Mouse (Mus musculus): Measurements from ENCODE around the gene Podn. TPM values are rescaled to one million over a fixed set of nuclear protein-coding genes. Genes with fewer than 3 reads are reported as not detected.

Gene Podn
- polyA plus RNA-seq, 1 experiment from 2014 or later: 0.39 TPM

DNA sequence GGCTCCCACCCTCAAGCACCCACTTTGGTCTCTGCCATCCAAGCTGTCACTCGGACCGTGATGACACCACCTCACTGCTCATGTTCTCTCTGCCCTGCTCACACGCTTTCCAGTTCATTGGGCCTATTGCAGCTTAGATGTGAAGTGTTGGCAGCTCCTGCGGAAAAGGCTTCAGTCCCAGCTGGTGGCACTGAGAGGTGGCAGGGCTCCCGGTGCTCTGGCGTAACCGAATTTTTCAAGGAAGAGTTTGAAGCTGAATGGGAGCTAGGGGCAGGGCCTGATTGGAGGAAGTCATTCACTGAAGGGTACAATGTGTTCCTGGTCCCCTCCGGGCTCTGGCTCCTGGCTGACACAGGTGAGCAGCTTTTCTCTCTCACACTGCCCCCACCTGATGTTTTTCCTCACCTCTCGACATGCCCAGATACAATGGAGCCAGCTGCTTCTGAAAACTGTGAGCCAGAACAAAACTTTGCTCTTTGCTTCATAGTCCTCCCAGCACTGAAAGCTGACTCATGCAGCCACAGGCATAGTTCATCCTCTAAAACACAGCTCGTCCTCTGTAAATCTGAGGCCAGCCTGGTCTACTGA is 44.5 kb downstream of the Podn start:
- ATAC-seq (replicated peaks; ENCODE audit: insufficient number of reproducible peaks, low FRiP score, low TSS enrichment): no peak
- H3K27me3 ChIP-seq (ENCODE audit: control insufficient read depth, insufficient read depth, low read length): no peaks in the 10 kb centered on the region
- no peak overlapping the region for H3K4me2 ChIP-seq
- no peak overlapping the region for H3K27ac ChIP-seq (ENCODE audit: low read depth, low read length)
- WGBS (ENCODE audit: insufficient replicate concordance): 76% methylated on average over 10 of the region's 10 CpGs
- no peaks in the 10 kb centered on the region for H3K9me3 ChIP-seq (replicated peaks; ENCODE audit: control insufficient read depth, low read length)
- H3K4me3 ChIP-seq (ENCODE audit: low read depth, low read length): no peak overlapping the region
- peaks cover 9% of the 10 kb centered on the region for H3K4me1 ChIP-seq (ENCODE audit: control insufficient read depth, insufficient read depth, low read length)
- H3K9ac ChIP-seq (ENCODE audit: low read depth, low read length): no peak overlapping the region
- H3K36me3 ChIP-seq (ENCODE audit: control insufficient read depth, insufficient read depth, low read length): peaks cover 11% of the 10 kb centered on the region

DNA sequence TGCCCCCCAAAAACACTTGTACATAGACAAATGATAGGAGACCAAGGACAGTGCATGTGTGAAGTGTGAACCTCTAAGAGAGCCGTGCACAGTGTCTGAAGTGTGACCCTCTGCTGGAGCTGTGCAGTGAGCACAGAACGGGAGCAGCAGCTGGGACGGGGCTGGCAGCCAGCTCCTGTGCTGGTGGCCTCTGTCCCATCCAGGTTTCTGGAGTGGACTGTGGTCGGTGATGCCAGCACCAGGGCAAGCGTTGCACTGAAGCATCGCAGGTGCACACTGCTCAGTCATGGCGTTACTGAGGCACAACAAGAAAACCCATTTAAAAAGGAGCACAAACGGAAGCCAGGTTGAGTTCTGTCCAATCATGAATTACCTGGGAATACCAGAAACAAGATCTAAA is 50.1 kb downstream of the Podn start:
- Histone ChIP-seq H3K9ac (ENCODE audit: low read depth, low read length) (no peak overlapping the region), H3K27ac (ENCODE audit: low read depth, low read length) (no peak overlapping the region), H3K9me3 (replicated peaks; ENCODE audit: control insufficient read depth, low read length) (no peaks in the 10 kb centered on the region), H3K27me3 (ENCODE audit: control insufficient read depth, insufficient read depth, low read length) (no peaks in the 10 kb centered on the region), H3K4me2 (no peak overlapping the region), H3K36me3 (ENCODE audit: control insufficient read depth, insufficient read depth, low read length) (peaks cover 11% of the 10 kb centered on the region), H3K4me3 (ENCODE audit: low read depth, low read length) (no peak overlapping the region), H3K4me1 (ENCODE audit: control insufficient read depth, insufficient read depth, low read length) (peaks cover 8% of the 10 kb centered on the region)
- 79% methylated on average over 8 of the region's 8 CpGs for WGBS (ENCODE audit: insufficient replicate concordance)
- no peak for ATAC-seq (replicated peaks; ENCODE audit: insufficient number of reproducible peaks, low FRiP score, low TSS enrichment)

DNA sequence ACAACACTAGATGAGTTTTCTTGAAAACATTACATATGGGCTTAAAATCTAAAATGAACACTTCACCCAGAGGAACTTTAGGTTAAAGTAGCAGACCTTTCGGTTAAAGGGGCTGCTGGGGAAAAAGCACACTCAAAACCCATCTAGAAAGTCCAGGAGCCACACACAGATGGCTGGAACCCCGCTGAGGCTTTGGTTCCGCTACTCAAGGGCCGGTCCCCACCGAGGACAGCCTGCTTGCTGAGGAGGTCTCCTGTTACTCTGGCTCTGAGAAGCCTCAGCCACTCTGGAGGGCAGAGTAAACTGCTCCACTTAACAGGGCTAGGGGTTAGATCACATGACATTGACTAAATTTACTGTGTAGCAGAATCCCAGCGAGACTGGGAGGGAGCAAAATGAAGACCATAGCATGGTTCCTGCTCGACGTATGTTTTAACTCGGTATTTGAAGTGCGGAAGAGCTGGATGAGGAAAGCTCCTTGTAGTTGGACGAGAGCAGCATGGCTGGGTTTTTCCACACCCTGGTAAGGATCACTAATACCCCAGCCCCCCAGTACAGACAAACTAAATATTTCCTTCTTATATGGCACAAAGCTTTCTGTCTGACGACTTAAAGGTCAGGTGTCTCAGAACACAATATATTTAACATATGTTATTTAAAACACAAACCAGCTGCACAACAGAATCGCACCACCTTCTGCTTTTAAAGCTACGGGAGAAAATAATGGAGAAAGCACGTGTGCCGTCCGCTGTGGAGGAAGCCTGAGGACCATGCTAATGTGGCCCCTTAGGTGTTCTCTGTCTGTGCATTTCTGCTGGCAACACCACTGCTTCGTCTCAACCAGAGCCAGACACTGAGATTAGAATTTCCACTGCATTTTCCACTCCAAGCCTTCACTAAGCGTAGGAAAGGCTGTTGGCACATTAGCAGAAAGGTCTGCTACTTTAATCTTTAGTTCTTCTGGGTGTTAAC is 50.8 kb downstream of the Podn start:
- Histone ChIP-seq H3K4me1 (ENCODE audit: control insufficient read depth, insufficient read depth, low read length) (peaks cover 8% of the 10 kb centered on the region), H3K4me2 (no peak overlapping the region), H3K4me3 (ENCODE audit: low read depth, low read length) (no peak overlapping the region), H3K27ac (ENCODE audit: low read depth, low read length) (no peak overlapping the region), H3K9me3 (replicated peaks; ENCODE audit: control insufficient read depth, low read length) (no peaks in the 10 kb centered on the region), H3K36me3 (ENCODE audit: control insufficient read depth, insufficient read depth, low read length) (peaks cover 7% of the 10 kb centered on the region), H3K27me3 (ENCODE audit: control insufficient read depth, insufficient read depth, low read length) (no peaks in the 10 kb centered on the region), H3K9ac (ENCODE audit: low read depth, low read length) (no peak overlapping the region)
- 69% methylated on average over 19 of the region's 19 CpGs for WGBS (ENCODE audit: insufficient replicate concordance)
- no peak for ATAC-seq (replicated peaks; ENCODE audit: insufficient number of reproducible peaks, low FRiP score, low TSS enrichment)

DNA sequence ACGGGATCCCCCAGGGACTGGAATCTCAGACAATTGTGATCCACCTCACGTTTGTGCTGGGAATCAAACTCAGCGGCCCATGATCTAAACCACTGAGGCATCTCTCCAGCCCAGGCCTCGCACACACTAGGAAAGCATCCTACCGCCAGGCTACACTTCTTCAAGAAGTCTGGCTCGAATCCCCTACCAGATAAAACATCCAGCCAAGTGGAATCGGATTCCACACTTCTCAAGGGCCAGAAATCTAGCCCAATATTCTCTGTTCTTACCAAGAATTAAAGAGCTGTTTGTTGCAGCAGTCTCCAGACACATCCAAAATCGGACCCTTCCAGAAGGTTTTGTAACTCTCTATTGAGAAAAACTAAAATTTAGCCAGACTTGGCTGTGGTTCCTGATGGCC is 59.2 kb downstream of the Podn start:
- H3K9me3 ChIP-seq (replicated peaks; ENCODE audit: control insufficient read depth, low read length): no peaks in the 10 kb centered on the region
- WGBS (ENCODE audit: insufficient replicate concordance): 84% methylated on average over 8 of the region's 8 CpGs
- no peak overlapping the region for H3K27ac ChIP-seq (ENCODE audit: low read depth, low read length)

DNA sequence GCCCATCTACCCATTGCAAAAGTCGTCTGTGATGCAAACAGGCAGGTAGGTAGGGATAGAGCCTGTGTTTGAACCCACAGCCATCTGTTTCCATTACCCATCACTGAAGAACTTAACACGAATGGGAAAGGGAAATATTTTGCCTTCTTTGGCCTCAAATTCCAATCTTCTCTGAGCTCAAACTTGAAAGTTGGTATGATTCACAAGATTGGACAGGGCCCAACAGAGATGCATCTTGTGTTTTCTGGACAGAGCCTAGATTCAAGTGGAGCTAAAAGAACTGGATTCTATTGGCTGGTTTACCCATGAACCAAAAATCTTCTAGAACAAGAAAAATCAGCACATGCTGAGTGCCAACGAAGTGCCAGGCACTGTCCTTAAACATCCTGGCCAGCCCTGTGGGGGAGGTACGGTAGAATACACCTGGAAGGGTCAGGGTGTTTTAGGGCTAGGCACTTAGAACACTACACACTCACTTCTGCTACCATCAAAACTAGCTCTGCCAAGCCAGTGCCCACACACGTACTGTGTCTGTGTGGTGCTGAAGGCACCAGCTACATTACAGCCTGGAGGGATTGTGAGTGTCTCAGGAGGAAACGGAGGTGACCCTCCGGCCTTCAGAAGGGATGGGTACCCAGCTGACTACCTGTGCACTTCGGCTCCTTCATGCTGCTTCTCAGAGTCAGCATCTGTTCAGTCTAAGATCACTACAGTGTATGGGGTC is 63.0 kb downstream of the Podn start:
- Histone ChIP-seq H3K9me3 (replicated peaks; ENCODE audit: control insufficient read depth, low read length) (no peaks in the 10 kb centered on the region), H3K36me3 (ENCODE audit: control insufficient read depth, insufficient read depth, low read length) (no peaks in the 10 kb centered on the region), H3K27ac (ENCODE audit: low read depth, low read length) (no peak overlapping the region), H3K4me3 (ENCODE audit: low read depth, low read length) (no peak overlapping the region), H3K4me1 (ENCODE audit: control insufficient read depth, insufficient read depth, low read length) (peaks cover 14% of the 10 kb centered on the region; the same call in 1 of the 2 replicates), H3K9ac (ENCODE audit: low read depth, low read length) (no peak overlapping the region), H3K27me3 (ENCODE audit: control insufficient read depth, insufficient read depth, low read length) (peaks cover 40% of the 10 kb centered on the region), H3K4me2 (no peak overlapping the region)
- no peak for ATAC-seq (replicated peaks; ENCODE audit: insufficient number of reproducible peaks, low FRiP score, low TSS enrichment)
- WGBS (ENCODE audit: insufficient replicate concordance): 78% methylated on average over 8 of the region's 8 CpGs

More for the DNA sequence above, 59.2 kb downstream of the Podn start:
- H3K4me1 ChIP-seq (ENCODE audit: control insufficient read depth, insufficient read depth, low read length): peaks cover 9% of the 10 kb centered on the region; the same call in 1 of the 2 replicates
- H3K4me3 ChIP-seq (ENCODE audit: low read depth, low read length): no peak overlapping the region
- H3K4me2 ChIP-seq: no peak overlapping the region
- peaks cover 14% of the 10 kb centered on the region for H3K27me3 ChIP-seq (ENCODE audit: control insufficient read depth, insufficient read depth, low read length)
- no peaks in the 10 kb centered on the region for H3K36me3 ChIP-seq (ENCODE audit: control insufficient read depth, insufficient read depth, low read length)
- no peak overlapping the region for H3K9ac ChIP-seq (ENCODE audit: low read depth, low read length)
- ATAC-seq (replicated peaks; ENCODE audit: insufficient number of reproducible peaks, low FRiP score, low TSS enrichment): no peak

DNA sequence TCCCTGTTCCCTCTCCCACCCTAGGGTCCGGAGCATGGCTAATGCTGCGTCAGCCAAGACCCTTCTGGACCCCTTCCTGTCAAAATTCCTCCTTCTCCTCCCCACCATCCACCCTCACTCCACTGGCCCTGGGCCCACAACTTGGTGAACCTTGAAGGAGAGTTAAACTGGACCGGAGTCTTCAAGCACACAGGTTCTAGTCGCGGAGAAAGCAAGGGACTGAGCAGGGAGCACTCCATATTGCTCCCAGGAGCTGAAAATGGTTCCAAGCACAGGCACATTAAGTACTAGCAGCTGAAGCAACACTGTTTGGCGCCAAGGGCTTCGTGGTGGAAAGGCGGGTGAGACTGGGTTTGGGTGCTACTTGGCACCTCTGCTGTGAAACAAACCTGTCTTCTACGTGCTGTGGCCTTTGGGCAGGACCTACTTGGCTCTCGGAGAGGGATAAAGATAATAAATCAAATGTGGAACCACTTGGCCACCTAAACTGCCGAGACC is 63.8 kb downstream of the Podn start:
- H3K9ac ChIP-seq (ENCODE audit: low read depth, low read length): no peak overlapping the region
- peak overlapping the region; percentile 99 for H3K4me2 ChIP-seq
- no peak overlapping the region for H3K27ac ChIP-seq (ENCODE audit: low read depth, low read length)
- H3K9me3 ChIP-seq (replicated peaks; ENCODE audit: control insufficient read depth, low read length): no peaks in the 10 kb centered on the region
- H3K4me1 ChIP-seq (ENCODE audit: control insufficient read depth, insufficient read depth, low read length): peaks cover 14% of the 10 kb centered on the region; the same call in 1 of the 2 replicates
- ATAC-seq (replicated peaks; ENCODE audit: insufficient number of reproducible peaks, low FRiP score, low TSS enrichment): no peak
- 37% methylated on average over 11 of the region's 11 CpGs for WGBS (ENCODE audit: insufficient replicate concordance)
- H3K4me3 ChIP-seq (ENCODE audit: low read depth, low read length): peak overlapping the region; percentile 70
- peaks cover 44% of the 10 kb centered on the region for H3K27me3 ChIP-seq (ENCODE audit: control insufficient read depth, insufficient read depth, low read length)
- H3K36me3 ChIP-seq (ENCODE audit: control insufficient read depth, insufficient read depth, low read length): no peaks in the 10 kb centered on the region

DNA sequence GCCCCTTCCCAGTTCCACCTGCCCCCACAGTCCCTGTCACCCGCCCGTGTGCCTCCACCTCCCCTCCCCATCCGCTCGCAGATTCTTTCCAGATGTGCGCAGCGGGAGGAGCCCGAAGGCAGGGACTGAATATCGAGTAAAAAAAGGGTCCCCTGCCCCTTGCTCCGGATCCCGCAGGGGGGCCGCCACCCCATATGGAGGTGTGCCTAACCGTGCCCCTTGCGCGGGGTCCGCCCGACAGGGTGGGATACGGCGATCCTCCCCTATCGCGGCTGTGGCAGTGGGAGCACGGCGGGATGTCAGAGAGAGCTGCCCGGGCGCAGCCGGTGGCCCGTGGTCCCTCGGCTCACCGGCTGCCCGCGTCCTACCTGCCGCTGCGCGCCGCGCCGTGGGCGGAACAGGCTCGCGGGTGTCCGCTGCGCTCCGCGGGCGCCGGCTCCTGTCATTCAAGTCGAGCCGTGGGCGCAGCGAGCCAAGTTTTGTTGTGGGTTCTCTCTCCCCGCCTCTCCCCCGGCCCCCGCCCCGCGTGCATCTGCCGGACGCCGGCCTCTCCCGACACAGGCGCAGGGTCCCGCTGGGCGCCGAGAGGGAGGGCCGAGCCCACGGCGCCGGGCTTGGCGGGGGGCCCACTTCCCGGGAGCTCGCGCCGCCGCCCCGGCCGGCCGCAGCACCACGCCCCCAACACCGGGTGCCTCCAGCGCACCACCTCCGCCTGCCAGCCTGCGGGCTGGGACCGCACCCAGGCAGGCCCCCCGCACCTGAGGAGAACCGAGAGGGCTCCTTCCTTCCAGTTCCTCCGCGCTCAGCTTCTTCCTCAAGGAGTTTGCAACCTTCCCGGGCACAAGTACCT is 64.5 kb downstream of the Podn start:
- no peaks in the 10 kb centered on the region for H3K9me3 ChIP-seq (replicated peaks; ENCODE audit: control insufficient read depth, low read length)
- H3K4me2 ChIP-seq: peak overlapping the region; percentile 99
- 1% methylated on average over 78 of the region's 86 CpGs for WGBS (ENCODE audit: insufficient replicate concordance)
- H3K4me3 ChIP-seq (ENCODE audit: low read depth, low read length): peak overlapping the region; percentile 70
- H3K27me3 ChIP-seq (ENCODE audit: control insufficient read depth, insufficient read depth, low read length): peaks cover 47% of the 10 kb centered on the region
- no peak overlapping the region for H3K27ac ChIP-seq (ENCODE audit: low read depth, low read length)
- ATAC-seq (replicated peaks; ENCODE audit: insufficient number of reproducible peaks, low FRiP score, low TSS enrichment): 0 out of 2 replicates have a peak, but pooled peaks have one; percentile 13
- H3K9ac ChIP-seq (ENCODE audit: low read depth, low read length): peak overlapping the region; percentile 62
- peaks cover 14% of the 10 kb centered on the region; the same call in 1 of the 2 replicates for H3K4me1 ChIP-seq (ENCODE audit: control insufficient read depth, insufficient read depth, low read length)
- H3K36me3 ChIP-seq (ENCODE audit: control insufficient read depth, insufficient read depth, low read length): no peaks in the 10 kb centered on the region
